Mouse (Mus musculus): Measurements from ENCODE around the gene Olfr323.

DNA sequence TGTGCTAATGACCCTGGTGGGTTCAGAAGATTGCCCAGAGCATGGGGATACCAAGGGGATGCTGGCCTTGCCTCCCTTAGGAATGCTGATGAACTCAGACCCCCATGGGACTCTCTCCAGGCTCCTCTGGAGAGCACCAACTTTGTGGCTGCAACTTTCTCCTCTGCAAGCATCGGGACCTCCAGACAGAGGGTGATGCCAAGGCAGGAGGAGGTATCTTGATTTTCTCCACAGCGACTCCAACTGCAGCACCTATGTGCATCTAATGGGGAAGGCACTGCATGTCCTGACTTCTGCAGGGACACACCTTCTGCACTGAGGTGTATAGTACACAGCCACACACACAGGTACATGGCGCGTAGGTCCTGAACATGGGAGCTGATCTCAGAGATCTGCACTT lies 28.3 kb upstream of the Olfr323 start, which contains the start of gene Olfr322:
- TF ChIP-seq CTCF (IDR thresholded peaks at IDR 0.05; ENCODE audit: extremely low read depth, insufficient read depth, low read length) (no peak), POLR2A (IDR thresholded peaks at IDR 0.05; ENCODE audit: extremely low read depth, insufficient read depth, low read length) (no peak)
